Mouse (Mus musculus) bone marrow, adult 2 months (tissue): ENCODE results near the gene Siglec1. TPM values are rescaled to one million over a fixed set of nuclear protein-coding genes. Genes with fewer than 3 reads are reported as not detected.

Experiments used
- H3K27ac ChIP-seq: fragments of 200-500 bp; 2 replicates; pipeline ENCODE4 v1.5.1; 2012; ENCODE audit warnings: low read depth, mild to moderate bottlenecking, control low read depth, inconsistent platforms, low read length; ENCODE audit not compliant: control insufficient read depth, poor library complexity, insufficient read depth
- H3K4me1 ChIP-seq: fragments of 200-500 bp; 2 replicates; pipeline ENCODE4 v1.6.1; 2011; ENCODE audit warnings: low read length; ENCODE audit not compliant: control insufficient read depth, insufficient read depth
- H3K4me3 ChIP-seq: fragments of 200-500 bp; replicated peaks from 2 replicates; pipeline ENCODE3; 2011; ENCODE audit warnings: mild to moderate bottlenecking, low read depth, low read length, control low read depth; ENCODE audit not compliant: control insufficient read depth
- CTCF ChIP-seq: fragments of 200-500 bp; IDR thresholded peaks from 2 replicates; pipeline ENCODE4 v1.5.1; 2011; ENCODE audit warnings: low read length, control low read depth; ENCODE audit not compliant: control insufficient read depth, insufficient read depth
- POLR2A ChIP-seq: fragments of 200-500 bp; IDR thresholded peaks from 2 replicates; pipeline ENCODE4 v1.6.1; 2011; ENCODE audit warnings: low read depth, mild to moderate bottlenecking, control low read depth, low read length, borderline replicate concordance; ENCODE audit not compliant: control insufficient read depth
- WGBS: fragments of 180-500 bp; shearing (Covaris S2); methylation state at CpG from one replicate; pipeline ENCODE4 v1.1.7; 2018; 5-methylcytosine and 5-hydroxymethylcytosine counted together
- polyA plus RNA-seq: library from polyadenylated mRNA; stranded (reverse); fragments of >200 nt; gene quantifications from 2 replicates; pipeline ENCODE4 v1.2.4, GENCODE M21; 2011; ENCODE audit warnings: low replicate concordance; ENCODE audit not compliant: missing spikeins, insufficient read depth, insufficient read length

Gene Siglec1
- polyA plus RNA-seq, 1 experiment = 6.2 TPM

DNA sequence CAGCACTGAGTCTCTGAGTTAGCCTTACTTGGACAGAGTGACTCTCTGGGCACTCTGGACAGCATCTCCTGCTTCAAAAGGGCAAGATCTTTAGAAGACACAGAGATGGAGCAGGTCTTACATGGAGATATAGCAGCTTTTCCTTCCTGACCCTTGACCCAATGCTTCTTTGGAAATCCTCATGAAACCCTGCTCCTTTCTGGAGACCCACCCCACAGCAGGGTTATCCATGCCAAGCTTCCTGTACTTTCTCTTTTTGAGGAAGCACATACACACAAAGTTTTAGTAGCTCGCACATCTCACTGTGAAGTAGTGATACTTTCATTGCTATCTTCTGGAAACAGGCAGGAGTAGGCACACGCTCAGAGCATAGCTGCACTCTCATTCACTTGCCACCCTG, 61.3 kb downstream of the Siglec1 start:
- no peak overlapping the region for H3K27ac ChIP-seq
- 82% methylated on average over 2 of the region's 2 CpGs for WGBS
- H3K4me3 ChIP-seq = no peak overlapping the region
- TF ChIP-seq CTCF = no peak
- no peak for TF ChIP-seq POLR2A
- H3K4me1 ChIP-seq = no peaks in the 10 kb centered on the region

Other genes with a start within 250 kb of the Siglec1 start
- 12.9 and 26.6 TPM in 2 replicates for gene 4930402H24Rik, start 180.4 kb downstream of the Siglec1 start, polyA plus RNA-seq
- 4.4 and 6.2 TPM in 2 replicates for gene Atrn, start 180.3 kb downstream of the Siglec1 start, polyA plus RNA-seq
- gene Gfra4, start 43.7 kb downstream of the Siglec1 start, polyA plus RNA-seq = 2.7 and 5.5 TPM in 2 replicates
- 34.9 and 47.9 TPM in 2 replicates for gene Adam33, start 23.0 kb downstream of the Siglec1 start, polyA plus RNA-seq
- 2.6 and 4.4 TPM in 2 replicates for gene Hspa12b, start 40.5 kb upstream of the Siglec1 start, polyA plus RNA-seq
- gene Gm11037, start 46.7 kb upstream of the Siglec1 start, polyA plus RNA-seq = not detected in 2 replicates
- 46.9 and 57.6 TPM in 2 replicates for gene 1700037H04Rik, start 73.3 kb upstream of the Siglec1 start, polyA plus RNA-seq
- gene Cenpb, start 93.3 kb upstream of the Siglec1 start, polyA plus RNA-seq = 22.6 and 28.5 TPM in 2 replicates
- 179 and 183 TPM in 2 replicates for gene Cdc25b, start 100.2 kb upstream of the Siglec1 start, polyA plus RNA-seq
- 9.8 and 12.5 TPM in 2 replicates for gene Spef1, start 100.5 kb upstream of the Siglec1 start, polyA plus RNA-seq
- gene Ap5s1, start 120.3 kb upstream of the Siglec1 start, polyA plus RNA-seq = 12.1 and 14.5 TPM in 2 replicates
- 8.4 and 13.7 TPM in 2 replicates for gene Mavs, start 147.3 kb upstream of the Siglec1 start, polyA plus RNA-seq
- 31.4 and 44.4 TPM in 2 replicates for gene Pank2, start 175.7 kb upstream of the Siglec1 start, polyA plus RNA-seq